Mouse (Mus musculus) cerebellum, adult 2 months (tissue): ENCODE measurements at regions not wholly inside any gene's neighbourhood (a gene's known extent, or its start where the extent isn't known, plus 50 kb on each side); places are given as distances from the start of the nearest gene placed in this dataset.

Experiments used
- CTCF ChIP-seq: fragments of 200-500 bp; IDR thresholded peaks from 2 replicates; pipeline ENCODE4 v1.5.1; 2011; ENCODE audit warnings: low read depth, mild to moderate bottlenecking, control low read depth, low read length, moderate library complexity, borderline replicate concordance; ENCODE audit not compliant: insufficient read depth
- POLR2A ChIP-seq: fragments of 200-500 bp; IDR thresholded peaks from 2 replicates; pipeline ENCODE4 v1.6.1; 2011; ENCODE audit warnings: low read length, control low read depth, borderline replicate concordance; ENCODE audit not compliant: insufficient read depth

- TF ChIP-seq CTCF (no peak), POLR2A (no peak)
Observed at GRCm38 (mm10) chr13:70003591-70003990, 201.4 kb downstream of the Med10 start.
